Mouse (Mus musculus) intestine, embryonic 15.5 days (tissue): Measurements from ENCODE around the gene Pard3. TPM values are rescaled to one million over a fixed set of nuclear protein-coding genes. Genes with fewer than 3 reads are reported as not detected.
A peak's percentile ranks its signal among the peaks of the same experiment; 100 is the strongest.

Experiments
- ATAC-seq: fragments of 200-750 bp; cut with Nextera tagmentation; 2 replicates; pipeline ENCODE4 v1.8.0; 2017; ENCODE audit warnings: moderate TSS enrichment, moderate library complexity
- H3K27ac ChIP-seq: fragments of 300-500 bp; sonication (generic); 2 replicates; pipeline ENCODE4 v1.5.1; 2015; ENCODE audit warnings: mild to moderate bottlenecking, inconsistent platforms
- H3K27me3 ChIP-seq: fragments of 300-500 bp; sonication (generic); replicated peaks from 2 replicates; pipeline ENCODE4 v1.6.1; 2015; ENCODE audit warnings: inconsistent platforms
- H3K36me3 ChIP-seq: fragments of 300-500 bp; sonication (generic); 2 replicates; pipeline ENCODE4 v1.6.1; 2015; ENCODE audit warnings: inconsistent platforms
- H3K4me1 ChIP-seq: fragments of 300-500 bp; sonication (generic); replicated peaks from 2 replicates; pipeline ENCODE4 v1.6.1; 2015; ENCODE audit warnings: inconsistent platforms
- H3K4me2 ChIP-seq: fragments of 300-500 bp; sonication (generic); replicated peaks from 2 replicates; pipeline ENCODE4 v1.6.1; 2015; ENCODE audit warnings: mild to moderate bottlenecking, inconsistent platforms
- H3K4me3 ChIP-seq: fragments of 300-500 bp; sonication (generic); replicated peaks from 2 replicates; pipeline ENCODE4 v1.5.1; 2015; ENCODE audit warnings: inconsistent platforms
- H3K9ac ChIP-seq: fragments of 300-500 bp; sonication (generic); 2 replicates; pipeline ENCODE4 v1.6.1; 2015; ENCODE audit warnings: inconsistent platforms
- H3K9me3 ChIP-seq: fragments of 300-500 bp; sonication (generic); 2 replicates; pipeline ENCODE4 v1.6.1; 2016; ENCODE audit warnings: inconsistent platforms
- WGBS: fragments of 180-500 bp; shearing (Covaris S2); methylation state at CpG from one replicate; pipeline ENCODE4 v1.1.7; 2015; 5-methylcytosine and 5-hydroxymethylcytosine counted together
- polyA plus RNA-seq: library from polyadenylated mRNA; unstranded; fragments of >200 nt; fragmentation: Nextera tagmentation; extraction: Ambion mirVana; gene quantifications from 2 replicates; pipeline ENCODE4 v1.2.1, GENCODE M21; 2015

The Pard3 gene
- polyA plus RNA-seq, 1 experiment from 2014 or later = 24.5 TPM

DNA sequence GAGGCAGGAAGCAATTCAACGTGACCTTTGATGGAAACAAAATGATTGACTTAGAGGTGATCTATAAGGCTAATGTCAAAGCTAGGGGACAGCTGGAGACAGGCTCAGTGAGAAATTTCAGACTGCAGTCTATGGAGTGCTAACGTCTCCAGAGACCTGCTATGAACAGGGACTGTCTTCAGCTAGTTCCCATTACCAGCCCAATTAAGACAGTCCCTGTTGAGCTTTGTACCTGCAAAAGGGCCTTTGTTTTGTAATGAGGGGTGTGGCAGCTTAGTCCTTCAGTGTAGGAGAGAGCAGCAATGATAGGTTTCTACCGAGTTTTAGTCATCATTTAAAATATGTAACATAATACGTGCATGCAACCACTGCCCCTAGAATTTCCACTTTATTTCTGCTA, 448.9 kb downstream of the Pard3 start:
- Histone ChIP-seq H3K27me3 (no peaks in the 10 kb centered on the region), H3K4me1 (peaks cover 8% of the 10 kb centered on the region; the same call in 1 of the 2 replicates), H3K4me2 (no peak overlapping the region), H3K27ac (peak overlapping the region; percentile 55; the same call in 1 of the 2 replicates), H3K9ac (no peak overlapping the region), H3K9me3 (no peaks in the 10 kb centered on the region), H3K36me3 (no peaks in the 10 kb centered on the region), H3K4me3 (no peak overlapping the region)
- WGBS = 45% methylated on average over 4 of the region's 4 CpGs
- ATAC-seq = peak; percentile 63

DNA sequence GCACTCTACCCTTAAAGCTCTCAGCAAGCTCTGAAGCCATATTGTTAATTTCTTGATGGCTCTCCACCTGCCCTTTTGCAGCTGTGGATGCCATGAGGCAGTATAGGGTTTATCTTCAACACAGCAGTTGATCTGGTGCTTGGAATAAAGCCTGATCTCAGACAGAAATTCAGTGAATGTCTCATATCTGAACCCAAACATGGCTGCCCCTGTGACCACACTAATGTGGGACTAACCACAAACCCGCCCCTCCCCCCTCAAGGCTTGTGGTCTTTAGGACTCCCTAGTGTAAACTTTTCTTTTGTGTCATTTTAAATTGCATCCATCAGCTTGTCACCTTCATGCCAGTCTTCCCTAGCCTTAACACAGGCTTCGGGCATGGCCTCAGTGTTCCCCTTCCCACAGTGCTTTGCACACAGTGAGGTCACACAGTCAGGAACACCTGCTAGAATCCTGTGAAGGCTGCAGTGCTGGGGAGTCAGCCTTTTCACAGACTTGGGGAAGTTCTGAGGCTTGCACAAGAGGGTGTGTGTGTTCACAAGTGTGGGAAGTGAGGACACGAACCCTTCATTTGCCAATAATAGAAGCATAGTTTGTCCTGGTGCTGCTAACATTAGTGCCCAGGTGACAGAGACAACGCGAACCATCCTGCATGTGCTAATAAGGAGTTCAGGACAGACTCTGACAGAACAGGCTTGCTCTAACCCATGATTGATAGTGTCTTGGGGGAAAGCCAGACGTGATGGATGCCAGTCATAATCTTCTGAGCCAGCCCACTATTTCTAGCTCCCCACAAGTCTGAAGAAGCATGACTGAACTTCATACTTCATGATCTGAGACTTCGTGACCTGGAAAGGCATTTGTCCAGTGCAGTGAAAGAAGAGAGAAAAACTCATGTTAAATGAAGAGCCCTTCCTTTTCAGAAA, 451.4 kb downstream of the Pard3 start:
- no peak overlapping the region for H3K4me3 ChIP-seq
- H3K27me3 ChIP-seq = no peaks in the 10 kb centered on the region
- peaks cover 8% of the 10 kb centered on the region; the same call in 1 of the 2 replicates for H3K4me1 ChIP-seq
- H3K27ac ChIP-seq = no peak overlapping the region; the same call in 1 of the 2 replicates
- 67% methylated on average over 7 of the region's 7 CpGs for WGBS
- no peak overlapping the region for H3K9ac ChIP-seq
- H3K36me3 ChIP-seq = no peaks in the 10 kb centered on the region
- no peak for ATAC-seq
- H3K9me3 ChIP-seq = no peaks in the 10 kb centered on the region
- H3K4me2 ChIP-seq = no peak overlapping the region

GRCm38 (mm10) chr8:127516043-127516442, 452.4 kb downstream of the Pard3 start:
- Histone ChIP-seq H3K4me1 (peaks cover 8% of the 10 kb centered on the region; the same call in 1 of the 2 replicates), H3K9ac (no peak overlapping the region), H3K4me2 (no peak overlapping the region), H3K27me3 (no peaks in the 10 kb centered on the region), H3K36me3 (no peaks in the 10 kb centered on the region), H3K4me3 (no peak overlapping the region), H3K9me3 (no peaks in the 10 kb centered on the region), H3K27ac (0 out of 2 replicates have a peak overlapping the region, but pooled peaks have one; percentile 28)
- WGBS = 31% methylated on average over 2 of the region's 2 CpGs
- peak; percentile 68 for ATAC-seq

DNA sequence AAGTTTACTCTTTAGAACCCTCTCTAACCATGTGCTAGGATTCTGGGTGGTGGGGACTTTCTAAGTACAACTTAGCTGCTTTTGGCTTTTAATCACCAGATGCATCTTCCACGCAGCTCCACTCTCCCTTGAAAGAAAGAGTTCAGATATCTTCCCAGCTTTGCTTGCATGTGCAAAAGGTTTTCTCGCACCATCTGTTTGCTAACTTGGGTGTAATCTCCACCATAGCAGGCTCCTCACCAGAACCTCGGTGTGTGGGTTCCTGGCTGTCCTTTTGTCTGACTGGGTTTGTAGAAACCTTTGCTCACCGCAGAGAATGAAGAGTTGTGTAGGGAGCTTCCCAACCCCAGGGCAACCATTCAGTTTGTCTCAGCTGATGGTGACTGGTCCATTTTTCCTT, 462.0 kb downstream of the Pard3 start:
- Histone ChIP-seq H3K4me1 (no peaks in the 10 kb centered on the region), H3K27ac (no peak overlapping the region), H3K9ac (no peak overlapping the region), H3K4me2 (no peak overlapping the region), H3K36me3 (no peaks in the 10 kb centered on the region), H3K9me3 (no peaks in the 10 kb centered on the region), H3K27me3 (no peaks in the 10 kb centered on the region), H3K4me3 (no peak overlapping the region)
- no peak for ATAC-seq
- 85% methylated on average over 4 of the region's 4 CpGs for WGBS

- H3K4me3 ChIP-seq = no peak overlapping the region
- 95% methylated on average over 2 of the region's 2 CpGs for WGBS
Observed at GRCm38 (mm10) chr8:127528315-127528714, 464.6 kb downstream of the Pard3 start.

DNA sequence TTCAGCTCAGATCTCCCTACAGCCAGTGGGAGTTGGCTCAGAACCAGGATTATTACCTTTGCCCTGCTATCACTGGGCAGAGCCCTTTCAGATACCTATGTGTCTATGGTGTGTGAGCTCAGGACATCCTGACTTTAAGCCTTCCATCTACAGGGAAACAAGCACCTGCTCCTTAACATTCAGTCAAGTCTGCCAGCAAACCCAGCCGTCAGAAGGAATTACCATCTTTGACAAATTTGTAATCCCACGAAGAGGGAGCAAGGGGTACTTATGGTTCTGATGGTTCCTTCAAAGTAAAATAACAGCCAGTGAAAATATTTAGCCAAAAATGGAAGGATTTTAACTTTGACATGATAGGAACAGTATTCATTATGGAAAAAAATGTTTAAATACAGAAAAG, 466.1 kb downstream of the Pard3 start:
- WGBS = 79% methylated on average over 2 of the region's 2 CpGs
- no peaks in the 10 kb centered on the region for H3K4me1 ChIP-seq
- no peaks in the 10 kb centered on the region for H3K9me3 ChIP-seq
- H3K27ac ChIP-seq = no peak overlapping the region
- no peak overlapping the region for H3K4me2 ChIP-seq
- no peaks in the 10 kb centered on the region for H3K36me3 ChIP-seq
- no peak for ATAC-seq
- no peak overlapping the region for H3K4me3 ChIP-seq
- no peak overlapping the region for H3K9ac ChIP-seq
- no peaks in the 10 kb centered on the region for H3K27me3 ChIP-seq

More at GRCm38 (mm10) chr8:127528315-127528714, 464.6 kb downstream of the Pard3 start:
- no peak for ATAC-seq
- Histone ChIP-seq H3K9ac (no peak overlapping the region), H3K36me3 (no peaks in the 10 kb centered on the region), H3K27ac (no peak overlapping the region), H3K9me3 (no peaks in the 10 kb centered on the region), H3K4me2 (no peak overlapping the region), H3K4me1 (no peaks in the 10 kb centered on the region), H3K27me3 (no peaks in the 10 kb centered on the region)

- no peak overlapping the region for H3K27ac ChIP-seq
- no peak overlapping the region for H3K4me2 ChIP-seq
- no peaks in the 10 kb centered on the region for H3K4me1 ChIP-seq
- no peaks in the 10 kb centered on the region for H3K9me3 ChIP-seq
- no peak overlapping the region for H3K9ac ChIP-seq
- no peak for ATAC-seq
- H3K27me3 ChIP-seq = no peaks in the 10 kb centered on the region
- H3K4me3 ChIP-seq = no peak overlapping the region
- no peaks in the 10 kb centered on the region for H3K36me3 ChIP-seq
- WGBS = 76% methylated on average over 3 of the region's 3 CpGs
Observed at GRCm38 (mm10) chr8:127531866-127532265, 468.2 kb downstream of the Pard3 start.

- 76% methylated on average over 3 of the region's 3 CpGs for WGBS
- Histone ChIP-seq H3K36me3 (no peaks in the 10 kb centered on the region), H3K27me3 (no peaks in the 10 kb centered on the region), H3K27ac (no peak overlapping the region), H3K4me1 (no peaks in the 10 kb centered on the region), H3K9me3 (no peaks in the 10 kb centered on the region), H3K9ac (no peak overlapping the region), H3K4me3 (no peak overlapping the region), H3K4me2 (no peak overlapping the region)
- no peak for ATAC-seq
Observed at GRCm38 (mm10) chr8:127534789-127535188, 471.1 kb downstream of the Pard3 start.

DNA sequence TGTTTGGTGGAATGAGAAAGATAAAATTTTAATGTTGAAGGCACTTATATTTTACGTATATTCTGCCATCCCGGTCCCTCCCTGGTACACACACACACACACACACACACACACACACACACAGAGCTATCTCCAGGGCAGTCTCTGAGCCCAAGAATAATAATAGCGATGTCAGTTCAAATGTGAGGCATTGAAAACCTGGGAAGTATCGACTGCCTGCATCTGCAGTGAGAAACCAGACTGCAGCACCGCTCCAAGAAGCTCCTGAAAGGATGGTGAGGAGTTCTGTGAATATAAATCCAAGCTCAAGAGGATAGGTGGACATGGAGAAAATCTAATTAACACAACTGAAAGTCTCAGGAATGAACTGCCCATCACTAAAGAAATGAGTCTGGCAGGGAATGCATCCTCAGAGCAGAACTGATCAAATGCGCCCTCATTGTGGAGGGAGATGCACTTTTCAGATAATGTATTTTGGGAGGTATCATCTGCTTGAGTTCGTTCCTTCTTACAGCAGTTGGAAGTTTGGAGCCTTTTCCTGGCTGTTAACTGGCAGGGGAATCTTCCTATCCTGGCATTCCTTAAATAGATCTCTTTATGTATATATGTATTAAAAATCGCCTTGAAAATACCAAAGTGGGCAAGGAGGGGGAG, 471.6 kb downstream of the Pard3 start:
- H3K9ac ChIP-seq = no peak overlapping the region
- 81% methylated on average over 8 of the region's 8 CpGs for WGBS
- no peaks in the 10 kb centered on the region for H3K4me1 ChIP-seq
- no peak overlapping the region for H3K4me2 ChIP-seq
- H3K27ac ChIP-seq = no peak overlapping the region
- H3K36me3 ChIP-seq = no peaks in the 10 kb centered on the region
- ATAC-seq = no peak
- no peak overlapping the region for H3K4me3 ChIP-seq
- H3K9me3 ChIP-seq = no peaks in the 10 kb centered on the region
- H3K27me3 ChIP-seq = no peaks in the 10 kb centered on the region

DNA sequence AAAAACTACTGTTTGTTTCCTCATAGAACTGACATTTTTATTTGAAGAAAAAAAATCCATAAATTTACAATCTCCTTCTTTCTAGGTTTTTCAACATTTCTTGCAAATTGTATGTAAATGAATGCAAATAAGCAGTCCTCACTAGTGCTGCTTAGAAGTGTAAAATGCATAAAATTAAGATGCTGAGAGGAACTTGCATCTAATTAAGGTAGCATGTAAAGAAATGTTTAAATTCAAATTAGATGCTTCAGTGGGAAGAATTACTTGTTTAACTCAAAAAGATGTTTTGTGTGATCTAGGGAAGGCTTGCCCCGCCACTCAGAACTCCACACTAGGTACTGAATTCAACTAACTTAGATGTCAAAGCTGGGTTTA, 472.1 kb downstream of the Pard3 start:
- ATAC-seq = no peak
- WGBS = 97% methylated on average over 1 of the region's 1 CpGs
- Histone ChIP-seq H3K9ac (no peak overlapping the region), H3K36me3 (no peaks in the 10 kb centered on the region), H3K9me3 (no peaks in the 10 kb centered on the region), H3K4me2 (no peak overlapping the region), H3K4me1 (no peaks in the 10 kb centered on the region), H3K4me3 (no peak overlapping the region), H3K27me3 (no peaks in the 10 kb centered on the region), H3K27ac (no peak overlapping the region)

DNA sequence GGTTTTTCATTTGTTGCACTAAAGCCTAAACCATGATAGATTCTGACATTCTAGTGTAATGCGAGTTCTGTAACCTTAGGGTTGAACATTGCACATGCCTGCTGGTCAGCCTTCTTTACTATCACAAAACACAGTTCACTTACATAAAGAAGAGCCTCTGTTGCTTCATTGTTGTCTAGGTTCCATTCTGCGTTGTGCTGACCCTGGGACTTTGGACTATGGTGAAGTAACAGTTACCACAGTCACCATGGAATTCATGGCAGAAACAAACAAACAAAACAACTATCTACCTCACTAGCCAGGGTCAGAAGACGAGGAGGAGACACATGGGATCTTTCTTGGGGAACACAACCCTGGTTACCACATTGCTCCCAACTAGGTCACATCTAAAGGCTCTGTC, 476.1 kb downstream of the Pard3 start:
- no peak overlapping the region for H3K27ac ChIP-seq
- H3K9ac ChIP-seq = no peak overlapping the region
- WGBS = 84% methylated on average over 3 of the region's 3 CpGs
- no peaks in the 10 kb centered on the region for H3K9me3 ChIP-seq
- no peak overlapping the region for H3K4me2 ChIP-seq
- no peak overlapping the region for H3K4me3 ChIP-seq
- H3K4me1 ChIP-seq = no peaks in the 10 kb centered on the region
- H3K27me3 ChIP-seq = no peaks in the 10 kb centered on the region
- ATAC-seq = no peak
- H3K36me3 ChIP-seq = no peaks in the 10 kb centered on the region

DNA sequence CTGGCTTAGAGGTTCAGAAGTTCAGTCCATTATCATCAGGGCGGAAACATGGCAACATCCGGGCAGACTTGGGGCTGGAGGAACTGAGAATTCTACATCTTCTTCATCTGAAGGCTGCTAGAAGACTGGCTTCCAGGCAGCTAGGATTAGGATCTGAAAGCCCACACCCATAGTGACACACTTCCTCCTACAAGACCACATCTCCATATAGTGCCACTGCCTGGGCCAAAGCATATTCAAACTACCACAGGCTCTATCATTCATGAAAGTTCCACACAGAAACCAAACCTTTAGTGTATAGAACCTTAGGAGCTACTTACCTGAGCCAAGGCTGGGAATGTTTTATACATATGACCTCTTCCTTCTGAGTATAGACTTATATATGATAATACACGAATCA, 476.6 kb downstream of the Pard3 start:
- ATAC-seq = no peak
- Histone ChIP-seq H3K4me3 (no peak overlapping the region), H3K9me3 (no peaks in the 10 kb centered on the region), H3K4me1 (no peaks in the 10 kb centered on the region), H3K36me3 (no peaks in the 10 kb centered on the region), H3K27ac (no peak overlapping the region), H3K4me2 (no peak overlapping the region), H3K9ac (no peak overlapping the region), H3K27me3 (no peaks in the 10 kb centered on the region)
- 90% methylated on average over 3 of the region's 3 CpGs for WGBS
